Mouse (Mus musculus) spleen, adult 2 months (tissue): ENCODE data around the gene Bid. TPM values are rescaled to one million over a fixed set of nuclear protein-coding genes. Genes with fewer than 3 reads are reported as not detected.

Source experiments
- DNase-seq, 2 experiments: peaks; one replicate each; pipeline versions ENCODE4 v3.0.0 to v3.0.0-alpha.2; 2012 to 2021; ENCODE audit warnings: low spot score in 2 of 2, low read depth in 1 of 2
- H3K27ac ChIP-seq: fragments of 200-500 bp; 2 replicates; pipeline ENCODE4 v1.5.1; 2012; ENCODE audit warnings: low read length, inconsistent platforms; ENCODE audit not compliant: insufficient read depth
- H3K27me3 ChIP-seq: fragments of 200-500 bp; 2 replicates; pipeline ENCODE4 v1.6.1; 2012; ENCODE audit warnings: mild to moderate bottlenecking, moderate library complexity, low read length, inconsistent platforms; ENCODE audit not compliant: control insufficient read depth, insufficient read depth
- H3K36me3 ChIP-seq: fragments of 200-500 bp; 2 replicates; pipeline ENCODE4 v1.6.1; 2012; ENCODE audit warnings: mild to moderate bottlenecking, low read length, inconsistent platforms; ENCODE audit not compliant: control insufficient read depth, insufficient read depth
- H3K4me1 ChIP-seq: fragments of 200-500 bp; 2 replicates; pipeline ENCODE4 v1.6.1; 2011; ENCODE audit warnings: inconsistent platforms; ENCODE audit not compliant: control insufficient read depth, insufficient read depth, insufficient read length
- H3K4me3 ChIP-seq: fragments of 200-500 bp; 2 replicates; pipeline ENCODE4 v1.5.1; 2011; ENCODE audit warnings: mild to moderate bottlenecking, inconsistent platforms; ENCODE audit not compliant: insufficient read depth, insufficient read length; ENCODE audit errors: extremely low read depth
- CTCF ChIP-seq: fragments of 200-500 bp; IDR thresholded peaks from 2 replicates; pipeline ENCODE4 v1.5.1; 2011; ENCODE audit warnings: mild to moderate bottlenecking, inconsistent platforms; ENCODE audit not compliant: insufficient read depth, insufficient read length, insufficient replicate concordance; ENCODE audit errors: extremely low read depth
- POLR2A ChIP-seq: fragments of 200-500 bp; IDR thresholded peaks from 2 replicates; pipeline ENCODE4 v1.6.1; 2011; ENCODE audit warnings: low read depth, low read length, inconsistent platforms
- WGBS: fragments of 180-500 bp; shearing (Covaris S2); methylation state at CpG from one replicate; pipeline ENCODE4 v1.1.7; 2018; 5-methylcytosine and 5-hydroxymethylcytosine counted together
- polyA plus RNA-seq: library from polyadenylated mRNA; depleted of rRNA; stranded (reverse); fragments of >200 nt; gene quantifications from 2 replicates; pipeline ENCODE4 v1.2.3, GENCODE M21; 2012

Bid gene
- polyA plus RNA-seq, 1 experiment = 23.6 TPM

DNA sequence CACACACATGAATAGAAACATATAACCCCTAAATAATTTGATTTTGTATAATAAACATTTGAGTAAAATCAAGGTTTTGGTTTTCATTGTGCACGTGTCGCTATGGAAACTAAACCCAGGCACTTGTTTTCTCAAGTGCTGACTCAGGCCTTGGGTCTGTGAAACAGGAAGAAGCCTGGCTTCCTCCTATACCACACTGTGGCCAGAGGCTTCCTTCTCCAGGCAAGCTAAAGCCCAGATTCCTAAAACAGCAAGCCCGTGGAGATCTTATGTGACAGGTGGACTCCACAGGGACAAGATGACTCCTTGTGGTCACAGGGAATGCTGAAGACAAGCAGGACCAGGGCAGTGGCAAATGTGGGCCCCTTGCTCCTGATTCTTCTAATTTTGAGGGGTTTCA lies 38.6 kb upstream of the Bid start:
- no peak for TF ChIP-seq POLR2A
- TF ChIP-seq CTCF = no peak
- no peaks in the 10 kb centered on the region for H3K27me3 ChIP-seq
- DNase-seq = peak; percentile 38 to 45
- no peak overlapping the region for H3K4me3 ChIP-seq
- peak overlapping the region; percentile 49 for H3K27ac ChIP-seq
- peaks cover 43% of the 10 kb centered on the region; the same call in 1 of the 2 replicates for H3K4me1 ChIP-seq
- no peaks in the 10 kb centered on the region for H3K36me3 ChIP-seq
- 5% methylated on average over 3 of the region's 3 CpGs for WGBS

DNA sequence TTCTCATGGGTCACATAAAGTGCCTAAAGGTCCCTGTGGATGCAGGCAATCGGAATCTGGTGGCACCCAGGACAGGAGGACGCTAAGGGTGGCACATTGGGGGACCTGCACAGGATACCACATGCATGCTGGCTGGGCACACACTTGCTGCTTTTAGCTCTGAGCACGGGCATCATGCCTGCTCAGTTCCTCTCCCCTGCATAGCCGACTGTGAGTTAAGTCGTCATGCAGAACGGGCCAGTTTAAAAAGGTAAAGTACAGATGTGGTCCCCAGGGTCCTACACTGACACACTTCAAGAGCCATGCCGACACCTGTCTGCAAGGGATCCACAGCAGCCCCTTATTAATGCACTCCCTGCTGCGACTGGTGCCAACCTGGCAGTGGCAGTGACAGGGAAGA lies 37.6 kb upstream of the Bid start:
- Histone ChIP-seq H3K27ac (peak overlapping the region; percentile 58), H3K36me3 (no peaks in the 10 kb centered on the region), H3K4me1 (peaks cover 43% of the 10 kb centered on the region; the same call in 1 of the 2 replicates), H3K27me3 (no peaks in the 10 kb centered on the region), H3K4me3 (no peak overlapping the region)
- 30% methylated on average over 8 of the region's 8 CpGs for WGBS
- peak in 1 of 2 experiments; percentile 53 for DNase-seq
- TF ChIP-seq CTCF (no peak), POLR2A (no peak)

DNA sequence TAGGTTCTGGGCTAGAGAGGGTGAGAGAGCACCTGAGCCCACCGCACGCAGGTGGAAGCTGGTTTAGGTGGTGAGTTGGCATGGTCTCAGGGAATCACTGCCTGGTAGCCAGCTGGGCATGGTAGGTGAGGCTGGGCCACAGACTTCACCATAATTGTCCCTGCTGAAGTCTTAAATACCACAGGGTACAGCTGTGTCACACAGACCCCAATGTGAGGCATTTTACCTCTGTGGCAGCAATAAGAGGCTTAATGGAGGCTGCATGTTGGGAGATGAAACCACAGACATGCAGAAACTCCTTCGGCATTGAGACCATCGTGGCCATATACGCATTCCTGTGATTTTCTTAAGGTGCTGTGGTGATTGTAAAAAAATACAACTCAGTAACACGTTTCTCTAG lies 35.8 kb upstream of the Bid start:
- no peak overlapping the region for H3K4me3 ChIP-seq
- H3K27me3 ChIP-seq = no peaks in the 10 kb centered on the region
- TF ChIP-seq POLR2A (no peak), CTCF (no peak)
- no peaks in the 10 kb centered on the region for H3K36me3 ChIP-seq
- WGBS = 95% methylated on average over 6 of the region's 6 CpGs
- DNase-seq = no peak
- H3K27ac ChIP-seq = no peak overlapping the region
- H3K4me1 ChIP-seq = peaks cover 41% of the 10 kb centered on the region; the same call in 1 of the 2 replicates

DNA sequence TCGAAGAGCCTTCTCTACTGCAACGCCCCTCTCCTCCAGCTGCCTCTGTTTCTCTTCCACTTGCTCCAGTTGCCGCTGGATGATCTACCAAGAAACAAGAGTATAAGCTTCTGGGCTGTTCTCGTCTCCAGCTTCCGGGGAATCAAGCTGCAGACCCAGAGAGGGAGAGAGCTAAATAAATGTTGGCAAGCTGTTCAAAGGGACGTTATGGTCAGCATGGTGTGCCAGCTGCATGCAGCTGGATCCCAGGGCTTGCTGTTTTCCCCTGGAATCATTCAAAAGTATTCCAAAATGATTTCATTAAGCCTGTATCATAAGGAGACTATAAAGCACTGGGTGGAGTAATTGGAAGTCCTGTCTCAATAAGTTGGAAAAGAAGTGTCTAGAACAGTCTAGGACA lies 34.7 kb upstream of the Bid start:
- Histone ChIP-seq H3K4me1 (peaks cover 30% of the 10 kb centered on the region; the same call in 1 of the 2 replicates), H3K4me3 (no peak overlapping the region), H3K27me3 (no peaks in the 10 kb centered on the region), H3K27ac (no peak overlapping the region), H3K36me3 (no peaks in the 10 kb centered on the region)
- no peak for DNase-seq
- 90% methylated on average over 6 of the region's 6 CpGs for WGBS
- TF ChIP-seq CTCF = no peak
- TF ChIP-seq POLR2A = no peak

DNA sequence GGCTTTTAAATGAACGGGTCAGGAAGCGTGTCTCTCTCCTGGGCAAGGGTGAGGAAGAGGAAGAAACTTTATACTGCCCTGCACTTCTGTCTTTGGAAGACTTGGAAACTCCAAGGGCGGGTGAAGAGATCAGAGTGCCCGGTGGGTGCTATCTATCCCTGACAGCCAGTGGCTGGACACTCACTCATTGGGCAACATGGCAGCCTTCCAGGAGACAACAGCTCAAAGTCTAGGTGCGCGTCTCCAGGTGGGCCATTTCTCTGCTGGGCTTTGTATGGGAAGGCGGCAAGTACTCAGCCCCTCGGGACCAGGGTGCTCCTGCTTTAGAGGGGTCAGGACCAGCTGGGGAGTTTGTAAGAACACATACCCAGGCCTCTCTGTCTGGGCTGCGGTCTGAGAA lies 28.9 kb upstream of the Bid start:
- TF ChIP-seq POLR2A (no peak), CTCF (no peak)
- Histone ChIP-seq H3K36me3 (no peaks in the 10 kb centered on the region), H3K27ac (no peak overlapping the region), H3K4me1 (no peaks in the 10 kb centered on the region), H3K4me3 (no peak overlapping the region), H3K27me3 (no peaks in the 10 kb centered on the region)
- 93% methylated on average over 9 of the region's 9 CpGs for WGBS
- DNase-seq = no peak

DNA sequence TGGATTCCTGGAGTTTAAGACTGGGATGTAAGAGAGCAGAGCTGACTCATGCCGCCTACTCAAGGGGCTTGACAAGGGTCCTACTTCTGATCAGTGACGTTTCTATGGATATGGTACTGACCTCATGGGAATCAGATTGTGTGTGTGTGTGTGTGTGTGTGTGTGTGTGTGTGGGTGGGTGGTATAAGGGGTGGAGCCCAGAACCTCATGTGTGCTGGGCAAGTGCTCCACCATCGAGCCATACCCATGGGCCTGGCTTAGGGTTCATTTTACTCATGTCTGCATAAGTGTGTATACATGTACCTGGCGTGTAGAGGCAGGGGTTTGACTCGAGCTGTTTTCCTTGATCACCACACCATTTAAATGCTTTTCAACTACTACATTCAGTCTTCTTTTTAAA lies 27.3 kb upstream of the Bid start:
- DNase-seq = no peak
- no peaks in the 10 kb centered on the region for H3K4me1 ChIP-seq
- no peaks in the 10 kb centered on the region for H3K27me3 ChIP-seq
- H3K4me3 ChIP-seq = no peak overlapping the region
- no peaks in the 10 kb centered on the region for H3K36me3 ChIP-seq
- TF ChIP-seq POLR2A = no peak
- TF ChIP-seq CTCF = no peak
- WGBS = 90% methylated on average over 5 of the region's 5 CpGs
- no peak overlapping the region for H3K27ac ChIP-seq

DNA sequence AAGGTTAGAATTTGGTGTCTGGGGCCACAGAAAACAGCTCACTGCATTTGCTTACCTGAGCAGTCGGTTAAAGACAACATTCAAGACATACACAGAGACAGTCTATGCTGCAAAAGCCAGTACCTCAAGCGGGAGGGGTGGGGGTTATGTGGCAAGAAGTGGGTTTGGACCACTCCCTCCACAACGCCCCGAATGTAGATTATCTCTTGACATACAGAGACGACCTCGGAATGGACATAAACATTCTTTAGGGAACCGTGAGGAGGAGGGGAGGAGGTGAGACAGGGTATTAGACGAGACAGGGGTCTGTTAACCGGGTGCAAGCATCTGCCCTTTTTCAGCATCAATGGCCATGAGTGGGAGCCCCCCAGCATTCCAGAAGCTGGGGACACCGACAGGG lies 26.9 kb upstream of the Bid start:
- H3K27me3 ChIP-seq = no peaks in the 10 kb centered on the region
- 88% methylated on average over 10 of the region's 10 CpGs for WGBS
- no peaks in the 10 kb centered on the region for H3K36me3 ChIP-seq
- no peak overlapping the region for H3K4me3 ChIP-seq
- DNase-seq = no peak
- no peak overlapping the region for H3K27ac ChIP-seq
- no peaks in the 10 kb centered on the region for H3K4me1 ChIP-seq
- TF ChIP-seq POLR2A (no peak), CTCF (no peak)
